Mouse (Mus musculus): ENCODE measurements around the gene Loxl3. TPM values are rescaled to one million over a fixed set of nuclear protein-coding genes. Genes with fewer than 3 reads are reported as not detected.

Loxl3 gene
- polyA plus RNA-seq, 1 experiment from 2014 or later: 21.9 TPM

DNA sequence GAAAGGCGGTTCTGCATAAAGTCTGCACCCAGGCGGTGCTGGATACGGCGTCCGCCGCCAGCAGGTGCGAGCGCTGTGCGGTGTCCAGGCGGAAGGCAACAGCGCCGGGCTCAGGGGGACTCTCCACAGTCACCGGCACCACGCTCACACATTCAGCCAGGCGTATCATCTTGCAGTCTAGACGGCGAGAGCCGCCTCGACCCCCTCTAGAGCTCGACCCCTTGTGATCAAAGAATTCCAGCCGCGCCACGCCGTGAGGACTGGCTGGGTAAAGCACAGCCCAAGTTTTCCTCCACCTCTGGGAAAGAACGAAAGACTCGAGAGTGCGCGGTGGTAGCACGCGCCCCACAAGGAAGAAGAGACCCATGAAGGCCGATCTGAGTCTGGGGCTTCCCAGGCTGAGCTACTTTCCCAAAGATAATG is 1.2 kb upstream of the Loxl3 start:
- peaks cover 36% of the 10 kb centered on the region for H3K4me1 ChIP-seq

DNA sequence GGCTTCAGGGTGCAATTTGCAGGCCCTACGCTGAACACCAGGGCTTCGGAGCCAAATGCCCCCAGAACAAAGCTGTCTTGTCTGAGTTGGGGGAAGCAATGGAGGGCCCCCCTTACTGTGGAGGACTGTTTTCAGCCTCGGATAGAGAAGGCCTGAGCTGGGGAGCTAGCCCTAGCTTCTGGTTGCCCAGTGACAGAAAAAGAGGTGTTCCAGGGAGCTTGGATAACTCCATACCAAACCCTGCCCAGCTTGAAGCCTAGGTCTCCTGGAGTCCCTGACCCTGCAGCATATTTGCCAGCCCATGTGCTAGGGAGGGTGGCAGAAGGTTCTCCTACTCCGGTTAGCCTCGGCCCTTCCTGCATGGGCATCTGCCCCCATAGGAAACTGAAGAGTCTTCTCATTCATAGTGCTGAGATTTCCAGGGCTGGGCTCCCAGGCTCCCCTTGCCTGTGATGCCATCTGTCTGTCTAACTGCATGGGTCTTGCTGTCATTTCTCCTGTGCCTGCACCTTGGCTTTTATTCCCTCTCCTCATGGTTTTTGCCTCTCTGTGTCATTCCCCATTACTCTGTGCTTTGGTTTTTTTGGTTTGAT is 586 bp downstream of the Loxl3 start:
- H3K4me2 ChIP-seq (replicated peaks): peak overlapping the region; percentile 85
- no peaks in the 10 kb centered on the region for H3K36me3 ChIP-seq
- 15% methylated on average over 5 of the region's 5 CpGs for WGBS
- peaks cover 29% of the 10 kb centered on the region for H3K27me3 ChIP-seq
- H3K27ac ChIP-seq: peak overlapping the region; percentile 65
- peak overlapping the region; percentile 20 for H3K9ac ChIP-seq
- peaks cover 41% of the 10 kb centered on the region for H3K4me1 ChIP-seq
- no peak for ATAC-seq (ENCODE audit: insufficient number of reproducible peaks, insufficient read depth, low FRiP score, low TSS enrichment)
- H3K4me3 ChIP-seq: peak overlapping the region; percentile 59
- H3K9me3 ChIP-seq: no peaks in the 10 kb centered on the region

More for the DNA sequence above, 1.2 kb upstream of the Loxl3 start:
- 1% methylated on average over 31 of the region's 31 CpGs for WGBS
- peak; percentile 42 for ATAC-seq (ENCODE audit: insufficient number of reproducible peaks, insufficient read depth, low FRiP score, low TSS enrichment)
- H3K36me3 ChIP-seq: no peaks in the 10 kb centered on the region
- peaks cover 43% of the 10 kb centered on the region for H3K27me3 ChIP-seq
- peak overlapping the region; percentile 85 for H3K4me2 ChIP-seq (replicated peaks)
- H3K9me3 ChIP-seq: no peaks in the 10 kb centered on the region
- peak overlapping the region; percentile 59 for H3K4me3 ChIP-seq
- H3K27ac ChIP-seq: peak overlapping the region; percentile 65; the same call in 1 of the 2 replicates
- peak overlapping the region; percentile 20 for H3K9ac ChIP-seq

DNA sequence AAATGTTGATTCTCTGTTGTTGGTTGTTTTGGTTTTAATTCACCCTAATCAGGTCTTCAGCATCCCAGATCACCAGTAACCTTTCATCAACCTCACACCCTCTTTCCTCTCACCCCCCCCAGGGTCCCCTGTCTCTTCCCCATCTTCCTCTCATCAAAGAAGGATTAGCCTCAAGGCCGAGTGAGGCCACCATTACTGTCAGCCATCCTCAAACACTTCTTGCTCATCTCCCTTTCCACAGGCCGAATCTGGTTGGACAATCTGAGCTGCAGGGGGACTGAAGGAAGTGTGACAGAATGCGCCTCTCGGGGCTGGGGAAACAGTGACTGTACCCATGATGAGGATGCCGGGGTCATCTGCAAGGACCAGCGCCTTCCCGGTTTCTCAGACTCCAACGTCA is 3.2 kb downstream of the Loxl3 start:
- no peak overlapping the region for H3K27ac ChIP-seq
- H3K9ac ChIP-seq: no peak overlapping the region
- peaks cover 24% of the 10 kb centered on the region for H3K4me1 ChIP-seq
- no peak for ATAC-seq (ENCODE audit: insufficient number of reproducible peaks, insufficient read depth, low FRiP score, low TSS enrichment)
- H3K4me2 ChIP-seq (replicated peaks): no peak overlapping the region
- no peak overlapping the region for H3K4me3 ChIP-seq
- no peaks in the 10 kb centered on the region for H3K9me3 ChIP-seq
- peaks cover 5% of the 10 kb centered on the region; the same call in 1 of the 2 replicates for H3K27me3 ChIP-seq
- H3K36me3 ChIP-seq: no peaks in the 10 kb centered on the region
- WGBS: 75% methylated on average over 8 of the region's 8 CpGs

DNA sequence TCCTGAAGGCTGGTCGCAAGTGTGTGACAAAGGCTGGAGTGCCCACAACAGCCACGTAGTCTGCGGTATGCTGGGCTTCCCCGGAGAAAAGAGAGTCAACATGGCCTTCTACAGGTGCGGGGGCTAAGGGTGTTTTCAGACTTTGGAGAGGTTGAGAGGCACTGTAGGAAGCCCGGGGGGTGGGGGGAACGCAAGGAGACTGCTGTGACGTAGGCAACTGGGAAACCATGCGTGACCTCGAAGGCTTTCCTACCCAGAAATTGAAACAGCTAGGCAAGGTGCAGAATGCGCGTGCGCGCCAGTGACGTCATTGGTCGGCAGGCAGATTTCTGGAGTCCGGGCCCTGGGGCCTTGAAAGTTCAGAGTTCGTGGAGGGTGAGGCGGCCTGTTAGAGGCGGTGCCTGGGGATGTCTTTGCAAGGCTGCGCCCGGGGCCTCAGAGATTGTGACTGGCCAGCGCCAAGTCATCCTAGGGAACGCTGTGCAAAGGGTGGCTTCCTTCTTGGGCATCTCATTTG is 4.6 kb downstream of the Loxl3 start:
- H3K9me3 ChIP-seq: no peaks in the 10 kb centered on the region
- ATAC-seq (ENCODE audit: insufficient number of reproducible peaks, insufficient read depth, low FRiP score, low TSS enrichment): no peak
- 10% methylated on average over 24 of the region's 24 CpGs for WGBS
- H3K9ac ChIP-seq: peak overlapping the region; percentile 27
- no peaks in the 10 kb centered on the region for H3K27me3 ChIP-seq
- H3K4me2 ChIP-seq (replicated peaks): peak overlapping the region; percentile 53
- no peak overlapping the region for H3K27ac ChIP-seq
- no peaks in the 10 kb centered on the region for H3K36me3 ChIP-seq
- peaks cover 20% of the 10 kb centered on the region for H3K4me1 ChIP-seq
- H3K4me3 ChIP-seq: peak overlapping the region; percentile 20; the same call in 1 of the 2 replicates

DNA sequence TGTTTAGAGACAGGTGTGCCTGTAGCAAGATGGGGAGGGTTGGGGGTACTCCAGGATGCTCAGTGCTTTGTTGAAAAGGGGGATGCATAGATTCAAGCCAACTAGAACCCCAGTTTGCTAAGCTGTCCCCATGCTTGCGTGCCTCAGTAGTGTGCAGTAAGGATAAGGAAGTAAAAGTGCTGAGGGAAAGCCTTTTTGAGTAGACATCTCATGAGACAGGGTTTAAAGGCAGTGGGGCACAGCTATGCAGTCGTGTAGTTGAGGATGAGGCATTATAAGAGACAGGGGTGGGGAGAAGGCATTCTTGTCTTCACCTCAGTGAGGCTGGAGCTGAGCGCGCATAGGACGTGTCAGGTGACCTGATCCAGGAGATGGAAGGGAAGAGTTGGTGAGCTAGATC is 6.6 kb downstream of the Loxl3 start:
- H3K9ac ChIP-seq: no peak overlapping the region
- WGBS: 82% methylated on average over 5 of the region's 5 CpGs
- no peaks in the 10 kb centered on the region for H3K9me3 ChIP-seq
- H3K4me3 ChIP-seq: no peak overlapping the region
- H3K27me3 ChIP-seq: no peaks in the 10 kb centered on the region
- ATAC-seq (ENCODE audit: insufficient number of reproducible peaks, insufficient read depth, low FRiP score, low TSS enrichment): no peak
- H3K4me1 ChIP-seq: peaks cover 6% of the 10 kb centered on the region
- H3K36me3 ChIP-seq: no peaks in the 10 kb centered on the region
- H3K4me2 ChIP-seq (replicated peaks): no peak overlapping the region
- no peak overlapping the region for H3K27ac ChIP-seq

DNA sequence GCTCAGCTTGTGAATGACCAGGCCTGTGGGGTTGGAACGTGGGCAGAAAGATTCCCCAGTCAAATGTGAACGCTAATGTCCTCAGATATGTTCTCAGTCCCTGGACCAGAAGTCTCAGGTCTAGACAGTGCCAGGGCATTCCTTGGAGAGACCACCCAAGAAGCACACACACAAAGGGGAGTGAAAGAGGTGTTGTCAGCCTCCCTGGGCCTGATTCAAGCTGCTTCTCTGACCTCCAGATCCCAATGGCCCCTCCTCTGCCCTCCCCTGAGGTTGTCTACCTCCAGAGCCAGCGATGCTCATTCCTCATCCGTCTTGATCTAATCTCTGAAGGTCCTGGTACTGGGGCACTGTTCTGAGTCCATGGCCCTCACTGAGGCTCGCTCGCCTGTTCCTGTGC is 9.6 kb downstream of the Loxl3 start:
- H3K36me3 ChIP-seq: no peaks in the 10 kb centered on the region
- no peak overlapping the region for H3K4me3 ChIP-seq
- H3K9me3 ChIP-seq: no peaks in the 10 kb centered on the region
- H3K9ac ChIP-seq: no peak overlapping the region
- ATAC-seq (ENCODE audit: insufficient number of reproducible peaks, insufficient read depth, low FRiP score, low TSS enrichment): no peak
- H3K27ac ChIP-seq: no peak overlapping the region
- H3K4me2 ChIP-seq (replicated peaks): no peak overlapping the region
- WGBS: 69% methylated on average over 6 of the region's 6 CpGs
- peaks cover 2% of the 10 kb centered on the region; the same call in 1 of the 2 replicates for H3K4me1 ChIP-seq
- H3K27me3 ChIP-seq: no peaks in the 10 kb centered on the region

DNA sequence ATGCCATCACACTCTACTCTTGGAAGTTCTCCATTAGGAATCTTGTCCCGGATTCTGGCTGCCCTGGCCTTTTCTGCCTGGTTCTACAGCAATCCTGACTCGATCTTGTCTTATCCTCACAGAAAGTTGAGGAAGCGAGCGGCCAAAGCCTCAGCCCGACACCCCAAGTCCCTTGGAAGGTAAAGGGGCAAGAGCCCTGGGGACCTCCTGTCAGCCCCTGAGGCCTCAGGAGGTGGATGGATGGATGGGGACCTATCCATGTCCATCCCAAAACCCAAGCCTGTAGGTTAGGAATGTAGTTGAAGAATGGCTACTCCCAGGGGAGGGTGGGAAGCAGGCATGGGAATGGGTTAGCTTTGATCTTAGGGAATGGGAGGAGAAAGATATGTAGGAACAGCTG is 10.0 kb downstream of the Loxl3 start:
- WGBS: 91% methylated on average over 5 of the region's 5 CpGs
- no peak for ATAC-seq (ENCODE audit: insufficient number of reproducible peaks, insufficient read depth, low FRiP score, low TSS enrichment)
- no peak overlapping the region for H3K4me3 ChIP-seq
- no peaks in the 10 kb centered on the region for H3K9me3 ChIP-seq
- no peaks in the 10 kb centered on the region for H3K36me3 ChIP-seq
- H3K4me2 ChIP-seq (replicated peaks): no peak overlapping the region
- H3K27me3 ChIP-seq: no peaks in the 10 kb centered on the region
- no peak overlapping the region for H3K27ac ChIP-seq
- no peak overlapping the region for H3K9ac ChIP-seq
- H3K4me1 ChIP-seq: no peaks in the 10 kb centered on the region

DNA sequence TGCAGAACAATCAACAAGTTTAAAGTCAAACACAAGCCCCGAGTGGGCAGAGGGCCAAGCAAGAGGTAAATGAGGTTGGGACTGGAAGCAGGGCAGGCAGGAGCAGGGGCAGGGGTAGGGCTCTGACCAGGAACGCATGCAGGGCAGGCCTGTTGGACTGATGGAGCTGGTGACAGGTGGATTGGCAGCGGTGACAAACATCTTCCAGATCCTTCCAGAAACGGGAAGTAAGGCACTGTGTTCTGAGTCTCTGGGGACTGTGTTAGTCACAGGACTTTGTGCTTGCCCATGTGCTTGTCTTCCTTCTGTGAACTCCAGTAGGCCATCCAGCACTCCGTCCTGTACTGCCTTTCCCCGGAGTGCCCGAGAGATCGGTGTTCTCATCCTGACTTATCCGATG is 10.8 kb downstream of the Loxl3 start:
- H3K9me3 ChIP-seq: no peaks in the 10 kb centered on the region
- no peak overlapping the region for H3K4me3 ChIP-seq
- WGBS: 76% methylated on average over 9 of the region's 9 CpGs
- no peak for ATAC-seq (ENCODE audit: insufficient number of reproducible peaks, insufficient read depth, low FRiP score, low TSS enrichment)
- H3K4me1 ChIP-seq: no peaks in the 10 kb centered on the region
- H3K27me3 ChIP-seq: no peaks in the 10 kb centered on the region
- no peak overlapping the region for H3K27ac ChIP-seq
- H3K4me2 ChIP-seq (replicated peaks): no peak overlapping the region
- H3K36me3 ChIP-seq: no peaks in the 10 kb centered on the region
- no peak overlapping the region for H3K9ac ChIP-seq

DNA sequence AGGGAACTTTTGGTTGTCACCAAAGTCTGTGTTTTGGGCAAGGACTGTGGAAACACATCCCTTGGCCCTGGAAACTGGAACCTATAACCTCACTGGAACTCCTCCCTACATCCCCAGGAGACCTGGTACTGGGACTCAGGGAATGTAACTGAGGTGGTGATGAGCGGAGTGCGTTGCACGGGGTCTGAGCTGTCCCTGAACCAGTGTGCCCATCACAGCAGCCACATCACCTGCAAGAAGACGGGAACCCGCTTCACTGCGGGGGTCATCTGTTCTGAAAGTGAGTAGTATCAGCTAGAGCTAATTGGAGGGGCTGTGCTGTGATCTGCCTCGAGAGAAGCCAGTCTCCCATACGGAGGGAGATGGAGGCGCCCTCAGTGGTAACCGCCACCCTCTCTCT is 15.4 kb downstream of the Loxl3 start:
- H3K4me3 ChIP-seq: no peak overlapping the region
- no peaks in the 10 kb centered on the region for H3K27me3 ChIP-seq
- no peak overlapping the region for H3K27ac ChIP-seq
- H3K36me3 ChIP-seq: peaks cover 13% of the 10 kb centered on the region
- no peak for ATAC-seq (ENCODE audit: insufficient number of reproducible peaks, insufficient read depth, low FRiP score, low TSS enrichment)
- no peak overlapping the region for H3K4me2 ChIP-seq (replicated peaks)
- peaks cover 16% of the 10 kb centered on the region for H3K4me1 ChIP-seq
- no peak overlapping the region for H3K9ac ChIP-seq
- 74% methylated on average over 10 of the region's 10 CpGs for WGBS
- H3K9me3 ChIP-seq: no peaks in the 10 kb centered on the region

DNA sequence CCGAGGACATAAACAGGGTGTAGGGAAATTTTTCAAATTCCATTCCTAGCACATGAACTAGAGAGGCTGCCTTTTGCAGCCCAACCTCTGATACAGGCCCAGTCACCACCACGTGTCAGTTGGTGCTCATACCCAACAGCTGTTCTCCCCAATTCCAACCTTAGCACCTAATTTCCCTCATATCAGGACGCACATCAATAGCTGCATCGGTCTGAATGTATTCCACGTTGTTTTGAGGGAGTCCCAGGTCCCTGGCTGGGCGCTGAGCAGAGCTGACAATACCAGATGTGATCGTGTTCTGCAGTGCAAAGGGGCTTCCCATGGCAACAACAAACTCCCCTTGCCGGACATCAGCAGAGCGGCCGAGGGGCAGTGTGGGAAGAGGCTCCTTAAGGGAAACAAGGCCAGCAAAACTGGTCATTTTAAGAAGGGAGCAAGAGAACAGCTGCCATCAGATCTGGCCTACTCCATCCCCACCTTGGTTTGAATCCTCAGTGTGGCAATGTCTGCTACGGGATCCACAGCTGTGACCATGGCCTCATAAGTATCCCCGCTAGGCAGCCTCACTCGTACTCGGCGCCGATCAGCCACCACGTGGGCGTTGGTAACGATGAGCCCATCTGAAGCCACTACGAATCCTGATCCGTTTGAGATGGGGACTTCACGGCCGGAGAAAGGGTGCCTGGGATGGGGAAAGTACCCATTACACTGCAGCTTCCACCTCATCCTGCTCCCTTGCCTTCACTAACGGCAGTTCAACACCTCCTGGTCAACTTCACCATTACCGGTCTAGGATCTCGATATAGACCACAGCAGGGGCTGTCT is 19.4 kb downstream of the Loxl3 start:
- 2% methylated on average over 26 of the region's 26 CpGs for WGBS
- Histone ChIP-seq H3K9ac (peak overlapping the region; percentile 90), H3K4me2 (replicated peaks) (peak overlapping the region; percentile 63), H3K4me1 (peaks cover 26% of the 10 kb centered on the region), H3K27me3 (no peaks in the 10 kb centered on the region), H3K4me3 (peak overlapping the region; percentile 100), H3K27ac (peak overlapping the region; percentile 91), H3K9me3 (no peaks in the 10 kb centered on the region), H3K36me3 (peaks cover 28% of the 10 kb centered on the region)
- ATAC-seq (ENCODE audit: insufficient number of reproducible peaks, insufficient read depth, low FRiP score, low TSS enrichment): no peak

DNA sequence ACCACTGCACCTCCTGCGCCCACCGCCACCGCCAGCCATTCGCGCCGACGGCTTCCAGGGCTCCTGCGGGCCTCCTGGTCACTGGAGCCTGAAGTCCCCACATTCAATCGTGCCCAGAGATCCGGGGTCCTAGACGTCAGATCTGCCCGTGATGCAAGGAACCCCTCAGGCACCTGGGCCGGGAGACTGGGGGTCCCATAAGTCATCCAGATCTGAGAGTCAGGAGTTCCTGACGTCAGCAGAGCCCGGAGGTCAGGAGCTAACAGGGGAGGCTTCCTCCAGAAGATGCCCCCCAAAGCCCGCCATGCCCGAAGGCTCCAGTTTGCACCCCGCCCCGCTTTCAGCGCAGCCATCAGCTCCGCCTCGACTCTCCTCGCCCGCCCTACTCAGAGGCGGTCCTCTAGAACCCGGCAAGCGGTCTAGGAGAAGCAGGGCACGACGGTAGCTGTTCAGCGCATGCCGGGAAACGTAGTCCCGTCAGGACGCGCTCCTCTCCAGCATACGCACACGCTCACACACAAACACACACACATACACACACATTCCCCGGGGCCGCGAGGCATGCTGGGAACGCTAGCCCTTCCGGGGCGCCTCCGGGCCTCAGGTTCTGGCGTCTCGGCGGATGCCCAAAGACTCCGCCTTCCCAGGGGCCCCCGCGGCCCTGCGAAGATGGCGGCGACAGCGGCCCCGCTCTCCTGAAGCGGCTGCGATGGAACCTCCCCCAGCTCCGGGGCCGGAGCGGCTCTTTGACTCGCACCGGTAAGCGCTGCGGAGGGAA is 20.3 kb downstream of the Loxl3 start, which contains the start of gene Aup1:
Aup1 (plus strand) TSS at position 448 of the 778 bp plus-strand sequence.
- Histone ChIP-seq H3K9ac (peak within 1 kb of the TSS; percentile 90), H3K27ac (peak within 1 kb of the TSS; percentile 91), H3K4me3 (peak within 1 kb of the TSS; percentile 100), H3K9me3 (no peaks in the 10 kb centered on the region), H3K27me3 (no peaks in the 10 kb centered on the region), H3K4me2 (replicated peaks) (peak within 1 kb of the TSS; percentile 63), H3K36me3 (peaks cover 28% of the 10 kb centered on the region), H3K4me1 (peaks cover 26% of the 10 kb centered on the region)
- under 1% methylated on average over 63 of the region's 64 CpGs for WGBS
- ATAC-seq (ENCODE audit: insufficient number of reproducible peaks, insufficient read depth, low FRiP score, low TSS enrichment): peak; percentile 94

Data from embryonic facial prominence, embryonic 12.5 days (tissue).